Mouse (Mus musculus) ovary, adult 18-20 months (tissue): ENCODE measurements at regions not wholly inside any gene's neighbourhood (a gene's known extent, or its start where the extent isn't known, plus 50 kb on each side); places are given as distances from the start of the nearest gene placed in this dataset.

Experiments
- DNase-seq: peaks from one replicate; pipeline ENCODE4 v3.0.0; 2022; ENCODE audit warnings: low spot score, mixed read lengths

DNA sequence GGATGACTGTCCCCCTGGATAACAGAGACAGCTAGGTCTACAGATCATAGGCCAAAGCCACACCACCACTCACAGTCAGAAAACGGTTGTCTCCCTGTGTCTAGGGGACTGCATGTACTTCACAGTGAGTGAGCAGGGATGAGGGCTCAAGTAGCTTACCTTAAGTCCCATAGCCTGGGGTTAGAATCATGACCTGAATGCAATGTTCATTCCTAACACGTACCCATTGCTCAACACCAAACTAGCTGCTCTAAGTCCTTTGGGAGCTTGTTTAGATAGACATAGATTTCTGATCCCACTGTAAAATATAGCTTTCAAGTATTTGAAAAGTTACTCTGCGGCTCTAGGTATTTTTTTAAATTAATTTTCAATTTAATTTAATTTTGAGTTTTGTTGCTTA, 426.6 kb downstream of the Fgf9 start:
- no peak for DNase-seq

DNA sequence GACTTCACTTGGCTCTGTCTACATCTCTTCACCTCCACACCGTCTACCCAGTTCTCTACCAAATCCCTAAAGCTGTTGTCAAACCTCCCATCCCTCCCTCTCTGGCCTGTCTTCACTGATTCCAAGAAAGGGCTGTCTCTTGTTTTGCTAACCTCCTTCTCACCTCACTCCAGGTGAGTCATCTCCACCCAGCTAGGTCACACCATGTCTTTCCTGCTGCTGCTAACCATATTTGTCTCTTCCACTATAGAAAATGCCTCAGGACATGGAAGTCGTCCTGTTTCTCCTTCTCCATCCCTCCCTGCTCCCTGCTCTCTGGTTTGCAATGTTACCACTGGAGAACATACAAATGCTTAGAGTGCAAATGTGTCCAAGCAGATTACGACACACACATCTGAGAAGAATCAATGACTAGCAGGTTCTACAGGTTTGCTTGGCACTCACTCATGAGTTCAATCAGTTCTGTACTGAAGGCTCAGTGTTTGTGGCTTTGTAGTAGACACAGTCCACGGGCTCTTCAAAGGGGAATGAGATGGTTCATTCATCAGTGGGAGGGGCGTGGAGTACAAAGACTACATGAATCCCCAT, 424.1 kb downstream of the Fgf9 start:
- DNase-seq: no peak

DNA sequence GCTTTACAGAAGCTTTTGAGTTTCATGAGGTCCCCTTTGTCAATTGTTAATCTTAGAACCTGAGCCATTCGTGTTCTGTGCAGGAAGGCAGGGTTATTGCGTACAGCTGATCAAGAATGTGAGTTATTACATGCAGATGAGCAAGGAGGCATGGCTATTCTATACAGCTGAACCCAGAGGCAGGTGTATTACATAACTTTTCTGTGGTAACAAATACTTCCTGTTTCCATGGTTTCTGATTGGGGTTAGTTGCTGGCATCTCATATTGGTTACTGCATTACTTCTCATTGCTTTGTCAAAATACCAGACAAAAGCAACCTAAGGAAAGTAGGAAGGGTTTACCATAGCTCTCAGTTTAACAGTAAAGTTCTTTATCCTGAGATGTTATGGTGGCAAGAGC, 421.8 kb downstream of the Fgf9 start:
- no peak for DNase-seq

DNA sequence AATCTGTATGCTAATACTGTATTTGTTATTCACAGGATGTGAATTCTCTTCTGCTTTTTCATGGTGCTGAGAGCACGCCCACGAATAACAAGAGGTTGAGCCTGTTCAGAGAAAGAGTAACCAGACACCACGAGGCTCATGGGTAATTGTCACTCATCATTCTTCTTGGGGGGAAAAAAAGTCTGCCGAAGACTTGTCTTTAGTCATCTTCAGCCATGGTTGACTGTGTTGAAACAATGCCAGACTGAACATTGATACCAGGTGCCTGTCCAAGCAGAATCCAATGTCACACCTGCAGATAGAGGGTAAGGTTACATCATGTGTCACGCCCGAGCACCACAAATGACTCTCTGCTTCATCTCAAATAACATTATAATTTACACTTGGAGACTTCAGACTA, 418.5 kb downstream of the Fgf9 start:
- DNase-seq: no peak

DNA sequence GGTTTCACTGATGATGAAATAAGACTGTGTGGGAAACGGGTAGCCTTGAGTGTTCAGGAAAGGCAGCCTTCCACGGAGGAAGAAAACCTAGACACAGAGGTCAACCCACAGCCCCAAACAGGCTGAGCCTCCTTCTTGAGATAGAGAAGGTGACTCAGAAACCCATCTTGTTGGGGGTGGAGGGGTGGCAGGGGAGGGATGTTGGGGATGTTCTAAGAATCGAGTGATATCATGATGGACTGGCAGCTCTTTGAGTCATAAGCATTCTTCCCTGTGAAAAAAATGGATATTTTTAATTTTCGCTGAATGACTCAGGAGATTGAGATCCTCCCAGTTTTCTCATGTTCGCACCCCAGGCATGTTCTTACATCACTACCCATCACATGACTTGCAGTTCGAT, 417.5 kb downstream of the Fgf9 start:
- DNase-seq: no peak

DNA sequence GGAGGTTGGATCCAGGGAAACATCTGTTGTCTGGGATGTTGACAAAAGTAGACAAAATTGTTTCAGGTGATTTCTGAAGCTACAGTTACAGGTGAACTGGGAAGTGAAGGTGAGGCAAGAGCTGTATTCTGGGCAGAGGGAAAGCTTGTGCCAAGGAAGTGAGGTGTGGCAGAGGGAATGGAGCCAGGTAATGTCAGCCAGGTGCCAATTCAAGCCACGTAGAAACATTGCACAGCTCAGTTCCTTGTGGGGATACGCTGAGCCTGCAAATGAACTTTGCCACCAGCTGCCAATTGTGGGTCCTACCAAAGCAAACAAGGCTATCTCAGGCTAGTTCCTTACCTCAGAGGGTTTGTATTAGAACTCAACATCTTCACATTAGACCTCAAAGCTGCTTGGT, 410.1 kb downstream of the Fgf9 start:
- no peak for DNase-seq

DNA sequence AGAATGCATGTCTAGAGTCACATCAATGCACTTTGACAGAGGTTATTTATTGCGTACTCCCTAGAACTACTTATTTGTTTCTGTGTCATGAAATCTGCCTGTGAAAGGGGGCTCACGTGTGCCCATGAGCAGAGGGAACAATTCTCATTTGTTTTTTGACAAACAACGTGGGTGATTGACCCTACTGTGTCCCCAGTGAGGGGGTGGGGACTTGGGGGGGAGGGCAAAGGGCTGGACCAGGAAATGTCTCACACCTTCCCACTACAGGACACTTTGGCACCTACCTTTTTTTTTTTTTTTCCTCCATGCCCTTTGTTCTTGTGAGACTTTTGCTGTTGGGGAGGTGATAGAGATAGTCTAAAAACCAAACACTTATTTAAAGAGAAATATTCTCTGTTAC, 400.3 kb downstream of the Fgf9 start:
- no peak for DNase-seq

DNA sequence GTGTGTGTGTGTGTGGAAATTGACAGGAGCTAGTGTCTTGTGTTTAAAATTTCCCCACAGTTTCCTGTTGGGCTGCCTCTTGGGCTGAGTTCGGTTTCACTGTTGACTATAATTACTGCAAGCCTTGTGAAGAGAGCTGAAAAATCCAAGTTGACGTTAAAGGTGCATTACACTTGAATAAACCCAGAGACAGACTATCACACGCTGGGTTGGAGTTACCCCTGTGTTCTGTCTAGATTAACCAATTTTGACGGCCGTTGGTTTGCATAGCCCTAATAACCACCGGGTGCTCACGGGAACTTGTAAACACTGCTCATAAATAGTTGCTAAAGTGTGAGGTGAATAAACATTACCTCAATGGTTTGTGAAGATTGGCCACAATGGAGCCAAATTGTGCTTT, 398.1 kb downstream of the Fgf9 start:
- no peak for DNase-seq

DNA sequence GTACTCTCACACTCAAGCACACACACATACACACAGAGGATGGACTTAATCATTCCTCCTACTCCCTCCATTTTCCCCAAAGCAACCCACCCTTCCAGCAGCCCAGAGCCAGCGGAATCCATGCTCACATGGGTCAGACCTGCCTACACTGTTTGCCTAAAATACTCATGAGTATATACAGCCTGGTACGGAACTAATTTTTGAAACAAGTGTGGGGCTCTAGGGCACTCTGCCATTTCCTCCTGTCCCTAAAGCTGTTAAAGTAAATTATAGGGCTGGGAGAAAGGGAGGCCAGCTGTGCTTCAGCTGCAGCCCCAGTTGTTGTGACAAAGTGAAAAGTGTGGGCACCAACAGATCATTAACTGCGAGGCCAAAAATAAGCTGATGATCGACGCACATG, 397.5 kb downstream of the Fgf9 start:
- DNase-seq: no peak

DNA sequence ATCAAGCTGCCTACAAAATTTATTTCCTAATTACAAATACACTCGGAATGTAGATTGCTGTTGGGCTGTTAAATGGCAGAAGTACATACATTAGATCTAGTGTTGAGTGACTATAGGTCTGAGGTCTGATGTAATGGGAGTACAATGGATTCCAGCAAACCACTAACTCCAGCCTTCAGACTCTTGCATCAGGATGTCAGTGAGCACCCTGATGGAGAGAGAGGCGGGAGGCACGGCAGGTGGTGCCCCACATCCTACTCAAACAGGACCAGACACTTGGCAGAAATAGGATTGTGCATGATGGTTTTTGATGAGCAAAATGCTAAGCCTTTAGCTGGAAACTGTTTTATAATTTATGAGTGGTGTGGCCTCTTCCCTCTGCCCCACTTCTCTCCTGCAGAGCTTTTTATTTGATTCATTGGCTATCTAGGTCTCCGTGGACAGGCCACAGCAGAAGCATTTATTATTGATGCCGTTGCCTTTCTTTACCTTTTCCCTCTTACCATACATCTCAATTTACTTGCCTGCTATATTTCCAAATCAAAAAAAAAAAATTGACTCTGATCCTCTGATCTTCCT, 376.5 kb downstream of the Fgf9 start:
- DNase-seq: no peak

DNA sequence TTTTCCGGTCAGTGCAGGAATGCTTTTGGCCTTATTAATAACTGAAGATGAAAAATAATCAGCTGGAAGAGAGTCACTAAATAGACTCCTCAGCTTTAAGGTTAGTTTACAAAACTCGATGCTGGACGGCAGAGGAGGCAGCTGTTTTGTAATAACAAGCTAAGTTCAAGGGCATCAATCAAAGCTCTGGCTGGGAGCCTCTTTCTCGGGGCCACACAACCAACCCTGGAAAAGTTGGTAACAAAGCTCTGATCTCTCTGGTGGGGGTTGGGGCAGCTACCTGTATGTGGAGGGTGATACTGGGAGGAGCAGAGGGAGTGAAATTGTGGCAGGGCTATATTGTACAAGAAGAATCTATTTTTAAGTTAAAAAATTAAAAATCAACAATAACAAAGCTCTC, 374.1 kb downstream of the Fgf9 start:
- no peak for DNase-seq

DNA sequence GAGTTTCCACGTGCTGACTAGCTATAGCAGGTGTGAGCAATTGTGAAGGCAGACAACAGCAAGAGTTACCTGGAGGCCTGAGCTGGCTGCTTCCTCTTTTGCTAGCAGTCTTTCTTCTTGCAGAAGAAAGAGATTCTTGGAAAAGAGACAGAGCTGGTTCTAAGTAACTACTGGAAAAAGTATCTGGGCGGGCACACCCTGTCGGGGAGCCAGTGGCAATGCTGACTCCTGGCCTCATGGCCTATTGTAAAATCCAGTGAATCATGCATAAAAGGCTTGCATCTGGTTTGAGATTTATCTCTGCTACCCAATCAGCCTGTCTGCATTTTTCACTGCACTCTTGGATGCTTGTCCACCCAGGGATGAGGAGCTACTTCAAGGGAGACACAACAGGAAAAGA, 372.2 kb downstream of the Fgf9 start:
- no peak for DNase-seq

DNA sequence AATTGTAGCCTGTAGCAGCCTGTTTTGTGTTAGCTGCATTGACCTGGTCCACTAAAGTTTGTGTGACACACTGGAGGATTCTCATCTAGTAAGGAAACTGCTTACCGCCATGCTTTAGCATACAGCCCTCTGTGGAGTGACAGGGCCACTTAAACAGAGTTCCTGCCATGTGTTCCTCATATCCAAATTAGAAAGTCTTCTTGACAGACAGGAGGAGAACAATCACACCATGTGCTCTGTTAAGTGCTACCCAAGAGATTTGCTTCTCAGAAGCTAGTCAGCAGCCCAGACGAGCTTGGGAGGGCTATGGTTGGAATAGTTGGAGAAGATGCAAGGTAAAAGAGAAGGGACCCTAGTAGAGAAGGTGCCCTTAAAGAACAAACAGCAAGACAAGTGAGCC, 369.6 kb downstream of the Fgf9 start:
- DNase-seq: no peak

DNA sequence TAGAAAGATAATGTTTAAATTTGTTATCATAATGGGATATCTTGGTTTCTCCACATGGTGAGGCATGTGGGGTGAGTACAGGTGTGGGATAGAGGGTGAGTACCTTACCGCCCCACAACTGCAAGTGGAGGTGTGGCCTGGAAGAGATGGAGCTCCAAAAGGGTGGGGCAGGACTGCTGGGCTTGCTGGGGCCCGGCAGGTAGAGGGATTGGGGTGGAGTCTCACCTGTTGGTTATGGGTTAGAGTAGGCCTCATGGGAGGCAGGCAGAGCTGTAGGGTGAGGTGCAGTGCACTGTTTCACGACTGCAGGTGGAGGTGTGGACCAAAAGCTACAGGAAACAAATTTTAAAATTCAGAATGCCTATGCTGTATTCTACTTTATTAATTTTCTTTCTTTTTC, 365.7 kb downstream of the Fgf9 start:
- DNase-seq: no peak

DNA sequence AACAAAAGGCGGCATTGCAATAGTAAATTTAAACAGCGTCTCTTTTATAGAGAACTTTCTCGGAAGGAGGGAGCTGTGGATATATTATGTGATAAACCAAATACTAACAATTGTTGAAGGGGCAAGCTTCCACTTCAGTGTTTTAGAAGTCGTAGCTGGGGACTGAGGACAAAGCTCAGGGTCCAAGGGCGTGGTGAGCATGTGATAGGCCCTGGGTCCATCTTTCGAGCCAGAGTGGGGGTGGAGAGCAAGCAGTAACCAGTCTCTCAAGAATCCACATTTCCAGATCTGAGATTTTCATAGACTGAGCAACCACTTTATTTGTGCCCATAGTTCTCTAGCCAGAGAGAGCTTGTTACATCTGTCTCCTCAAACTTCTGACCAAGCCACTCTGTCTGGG, 356.1 kb downstream of the Fgf9 start:
- DNase-seq: no peak

DNA sequence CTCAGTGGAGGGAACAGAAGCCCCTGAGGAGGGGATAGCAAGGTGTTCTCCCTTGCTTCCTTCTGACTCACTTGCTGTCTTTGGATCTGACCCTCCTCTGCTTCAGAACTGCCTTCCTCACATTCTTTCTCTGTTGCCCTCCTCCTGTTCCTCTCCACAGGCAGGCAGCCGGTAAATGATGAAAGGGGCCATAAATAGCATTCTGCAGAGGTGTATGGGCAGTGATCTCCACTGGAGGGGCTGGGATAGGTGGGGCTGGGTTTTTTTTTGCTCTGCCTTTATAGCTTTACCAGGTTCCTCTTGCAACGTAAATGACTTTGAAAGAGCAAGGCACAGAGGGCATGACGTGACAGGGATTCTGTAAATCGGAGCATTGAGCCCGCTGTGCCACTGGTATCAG, 351.6 kb downstream of the Fgf9 start:
- DNase-seq: no peak

DNA sequence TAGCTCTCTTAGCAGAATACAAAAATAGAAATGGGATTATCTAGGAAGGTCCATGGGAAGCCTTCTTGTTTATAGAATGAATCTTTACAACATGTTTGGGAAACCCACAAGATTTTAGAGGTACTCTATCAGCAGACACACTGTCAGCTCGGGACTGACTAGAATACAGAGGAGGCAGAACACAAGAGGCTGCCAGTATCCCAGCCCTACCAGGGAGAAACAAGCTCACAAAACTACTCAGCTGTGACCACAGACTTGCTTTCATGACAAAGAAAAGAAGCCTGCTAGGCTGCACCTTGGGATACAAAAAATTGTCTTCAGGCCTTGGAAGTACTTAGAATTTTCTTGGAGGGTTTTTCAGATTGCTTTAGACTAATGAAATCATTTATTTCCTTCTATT, 347.2 kb downstream of the Fgf9 start:
- DNase-seq: no peak

DNA sequence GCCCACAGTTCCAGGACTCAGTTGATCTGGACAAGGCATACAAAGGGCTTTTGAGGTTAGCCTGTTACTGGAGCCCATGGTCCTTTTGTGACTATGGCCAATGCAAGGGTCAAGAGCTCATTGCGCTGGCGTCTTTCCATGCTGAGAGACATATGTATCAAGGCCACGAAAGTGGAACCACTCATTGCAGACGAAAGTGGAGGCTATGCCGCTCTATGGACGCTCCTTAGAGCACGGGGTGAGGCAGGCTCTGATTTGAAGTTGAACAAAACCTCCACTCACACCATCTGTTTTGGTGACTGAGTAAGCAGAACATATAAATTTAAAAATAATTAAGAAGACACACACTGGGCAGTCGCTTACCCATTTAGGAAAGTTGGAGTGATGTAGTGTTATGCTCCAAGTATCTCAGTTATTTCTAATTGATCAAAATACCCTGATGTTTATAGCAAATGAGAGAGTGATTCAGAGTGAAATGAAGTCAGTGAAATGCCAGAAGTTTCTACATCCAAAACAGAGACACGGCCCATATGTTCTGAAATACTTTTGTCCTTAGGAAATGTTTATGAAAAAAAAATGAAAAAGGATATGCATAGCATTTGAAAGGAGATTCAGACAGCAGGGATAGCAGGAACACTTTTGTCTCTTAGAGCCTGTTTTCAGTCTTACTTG, 321.8 kb downstream of the Fgf9 start:
- no peak for DNase-seq

DNA sequence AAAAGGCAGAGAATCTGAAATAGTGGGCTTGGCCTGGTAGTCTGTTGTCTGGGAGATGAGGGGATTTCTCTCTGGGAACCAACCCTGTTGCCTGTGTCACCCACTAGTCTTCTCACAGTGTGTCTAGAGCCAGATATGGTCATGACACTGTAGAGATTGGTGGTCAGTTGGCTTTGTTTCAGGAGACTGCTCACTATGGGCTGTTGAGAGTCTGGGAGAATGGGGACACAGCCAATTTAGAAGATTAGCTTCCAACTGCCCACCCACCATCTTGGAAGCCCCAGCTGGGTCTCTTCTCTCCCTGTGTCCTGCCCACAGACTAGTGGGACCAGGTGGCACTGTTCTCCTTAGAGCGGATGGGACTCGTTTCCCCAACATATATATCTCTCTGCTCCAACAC, 320.4 kb downstream of the Fgf9 start:
- no peak for DNase-seq

DNA sequence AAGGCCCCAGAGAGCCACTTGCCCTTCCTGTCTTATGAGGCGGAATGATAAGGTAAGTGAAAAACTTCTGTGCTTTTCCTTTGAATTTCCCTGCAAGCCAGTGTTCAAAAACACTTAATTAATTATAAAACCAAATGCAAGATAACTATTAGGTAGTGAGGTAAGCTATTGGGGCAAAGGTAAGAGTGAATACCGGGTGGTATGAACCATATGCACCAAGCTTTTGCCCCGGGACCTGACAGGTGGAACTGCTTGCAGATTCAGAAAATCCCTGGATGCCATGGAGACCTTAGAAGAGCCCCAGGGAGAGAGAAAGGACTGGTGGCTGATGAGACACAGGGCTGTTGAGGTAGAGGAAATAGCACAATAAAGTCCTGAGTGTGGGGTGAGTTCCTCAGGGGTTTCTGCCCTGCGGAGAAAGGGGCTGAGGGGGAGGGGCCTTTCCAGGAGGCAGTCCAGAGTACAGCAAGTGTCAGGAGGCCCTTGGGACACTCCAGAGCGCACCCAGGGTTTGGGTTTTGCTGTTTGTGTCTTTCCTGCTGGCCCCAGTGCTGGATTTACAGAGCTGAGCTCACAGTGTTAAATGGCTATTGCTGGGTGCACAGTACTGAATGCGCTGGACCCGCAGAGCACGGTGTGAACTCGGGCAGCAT, 317.1 kb downstream of the Fgf9 start:
- DNase-seq: no peak

DNA sequence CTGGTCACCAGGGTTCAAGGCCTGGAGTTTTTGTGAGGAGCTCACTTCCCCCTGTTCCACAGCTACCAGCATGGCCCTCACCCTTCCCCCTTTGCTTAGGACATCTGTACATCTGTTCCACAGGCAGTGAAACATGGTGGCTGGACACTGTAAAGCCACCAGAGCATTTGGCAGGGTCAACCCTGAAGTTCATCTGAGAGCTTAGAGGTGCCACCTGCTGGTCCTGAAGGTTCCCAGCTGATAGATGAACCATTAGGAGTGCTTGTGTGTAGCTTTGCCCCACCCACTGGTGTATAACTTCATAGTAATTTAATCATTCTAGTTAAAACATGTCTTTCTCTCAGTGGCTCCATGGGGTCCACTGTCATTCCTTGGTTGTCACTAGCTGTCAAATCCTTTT, 304.7 kb downstream of the Fgf9 start:
- DNase-seq: no peak

DNA sequence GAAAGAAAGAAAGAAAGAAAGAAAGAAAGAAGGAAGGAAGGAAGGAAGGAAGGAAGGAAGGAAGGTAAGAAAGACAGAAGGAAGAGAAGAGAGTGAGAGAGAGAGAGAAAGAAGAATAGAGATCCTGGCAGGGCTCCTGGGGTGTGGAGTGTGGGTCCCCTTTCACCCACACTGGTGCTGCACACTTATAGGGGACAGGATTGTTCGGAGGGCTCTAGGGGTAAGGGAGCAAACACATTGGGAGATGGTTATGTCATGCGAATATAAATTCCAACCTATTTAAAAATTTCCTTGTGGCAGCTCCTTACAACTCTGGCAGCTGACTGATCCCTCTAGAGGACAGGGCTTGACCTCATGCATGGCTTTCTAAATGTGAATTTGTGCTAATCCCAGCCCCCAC, 286.5 kb downstream of the Fgf9 start:
- no peak for DNase-seq

DNA sequence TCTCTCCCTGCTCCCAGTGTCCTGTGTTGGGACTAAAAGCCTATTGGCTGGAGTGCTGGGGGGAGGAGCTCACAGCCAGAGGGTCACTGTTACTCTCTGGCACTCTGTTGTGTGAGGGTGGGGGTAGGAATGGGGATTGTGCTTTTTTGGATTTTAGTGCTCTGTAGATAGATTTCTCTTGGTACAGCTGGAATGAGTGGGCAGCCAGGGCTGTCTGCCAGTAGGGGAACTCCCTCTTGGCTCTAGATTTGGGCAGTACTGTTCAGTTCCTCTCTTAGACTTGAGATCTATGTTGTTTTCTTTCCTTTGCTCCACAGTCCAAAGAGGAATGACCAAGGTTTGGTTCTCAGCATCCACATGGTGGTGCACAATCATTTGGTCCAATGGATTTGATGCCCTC, 282.6 kb downstream of the Fgf9 start:
- no peak for DNase-seq

DNA sequence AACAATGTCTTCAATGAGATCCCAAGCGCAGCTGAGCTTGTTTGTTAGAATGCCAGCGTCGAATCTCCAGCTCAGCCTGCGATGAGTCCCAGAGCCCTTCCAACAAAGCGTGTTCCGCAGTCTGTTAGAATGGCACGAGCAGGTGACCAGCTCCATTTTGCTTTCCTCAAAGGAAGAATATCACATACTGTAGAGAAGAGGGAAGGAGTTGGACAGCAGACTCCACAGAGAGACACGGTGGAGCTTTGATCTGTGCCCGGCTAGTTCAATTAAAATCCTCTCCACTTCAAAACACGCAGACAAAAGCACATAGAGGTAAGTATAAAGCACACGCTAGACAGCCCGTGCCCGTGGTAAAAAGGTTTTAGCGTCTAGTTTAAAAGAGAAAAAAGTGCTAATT, 265.8 kb downstream of the Fgf9 start:
- no peak for DNase-seq
